Mouse (Mus musculus) midbrain, postnatal 0 days (tissue): ENCODE data around the gene Trio. TPM values are rescaled to one million over a fixed set of nuclear protein-coding genes. Genes with fewer than 3 reads are reported as not detected.

Experiments
- ATAC-seq: fragments of 200-750 bp; cut with Nextera tagmentation; 2 replicates; pipeline ENCODE4 v1.8.0; 2017; ENCODE audit warnings: moderate number of reproducible peaks, mild to moderate bottlenecking, moderate TSS enrichment, moderate library complexity; ENCODE audit not compliant: low FRiP score
- DNase-seq: peaks from one replicate; pipeline ENCODE4 v3.0.0-alpha.2; 2015; ENCODE audit warnings: low spot score
- H3K27ac ChIP-seq: fragments of 300-500 bp; sonication (generic); 2 replicates; pipeline ENCODE4 v1.5.1; 2014; ENCODE audit warnings: low read depth, mild to moderate bottlenecking, low read length, mixed read lengths
- H3K27me3 ChIP-seq: fragments of 300-500 bp; sonication (generic); 2 replicates; pipeline ENCODE4 v1.6.1; 2014; ENCODE audit warnings: low read length, control low read depth, mixed read lengths; ENCODE audit not compliant: insufficient read depth
- H3K36me3 ChIP-seq: fragments of 300-500 bp; sonication (generic); 2 replicates; pipeline ENCODE4 v1.6.1; 2014; ENCODE audit warnings: low read length, control low read depth, mixed read lengths; ENCODE audit not compliant: insufficient read depth
- H3K4me1 ChIP-seq: fragments of 300-500 bp; sonication (generic); 2 replicates; pipeline ENCODE4 v1.6.1; 2014; ENCODE audit warnings: mild to moderate bottlenecking, control low read depth, antibody characterized with exemption, low read length, mixed read lengths; ENCODE audit not compliant: insufficient read depth
- H3K4me2 ChIP-seq: fragments of 300-500 bp; sonication (generic); 2 replicates; pipeline ENCODE4 v1.6.1; 2014; ENCODE audit warnings: low read depth, mild to moderate bottlenecking, low read length, mixed read lengths; ENCODE audit not compliant: poor library complexity, severe bottlenecking
- H3K4me3 ChIP-seq: fragments of 300-500 bp; sonication (generic); 2 replicates; pipeline ENCODE4 v1.5.1; 2014; ENCODE audit warnings: low read depth, mild to moderate bottlenecking, low read length, moderate library complexity
- H3K9ac ChIP-seq: fragments of 300-500 bp; sonication (generic); replicated peaks from 2 replicates; pipeline ENCODE4 v1.6.1; 2014; ENCODE audit warnings: mild to moderate bottlenecking, low read length, moderate library complexity, mixed read lengths; ENCODE audit not compliant: poor library complexity, severe bottlenecking
- H3K9me3 ChIP-seq: fragments of 300-500 bp; sonication (generic); 2 replicates; pipeline ENCODE4 v1.6.1; 2016; ENCODE audit warnings: low read length, control low read depth
- CTCF ChIP-seq: IDR thresholded peaks from 2 replicates; pipeline ENCODE4 v1.5.1; 2016; ENCODE audit warnings: antibody characterized with exemption, mild to moderate bottlenecking
- WGBS: fragments of 180-500 bp; shearing (Covaris S2); extraction: QIAGEN DNeasy Blood & Tissue Kit; methylation state at CpG from one replicate; pipeline ENCODE4 v1.1.7; 2014; 5-methylcytosine and 5-hydroxymethylcytosine counted together
- polyA plus RNA-seq: library from polyadenylated mRNA; unstranded; fragments of >200 nt; fragmentation: Nextera tagmentation; extraction: Ambion mirVana; gene quantifications from 2 replicates; pipeline ENCODE4 v1.2.1, GENCODE M21; 2015
- total RNA-seq: library from RNA; depleted of rRNA; stranded (reverse); fragments of >200 nt; gene quantifications from 2 replicates; pipeline ENCODE4 v1.2.3, GENCODE M21; 2014

Gene Trio
- total and polyA plus RNA-seq, 2 experiments from 2014 or later, result 23.3 to 213 TPM

GRCm38 (mm10) chr15:28051811-28052210 is 26.2 kb upstream of the Trio start:
- H3K9me3 ChIP-seq, result no peaks in the 10 kb centered on the region
- 35% methylated on average over 4 of the region's 4 CpGs for whole genome bisulfite sequencing
- H3K4me1 ChIP-seq, result 0 out of 2 replicates have a peak, but pooled peaks cover 2% of the 10 kb centered on the region
- no peak overlapping the region for H3K9ac ChIP-seq
- DNase-seq, result no peak
- no peaks in the 10 kb centered on the region for H3K36me3 ChIP-seq
- H3K27ac ChIP-seq, result no peak overlapping the region
- ATAC-seq, result no peak
- no peak for TF ChIP-seq CTCF
- H3K27me3 ChIP-seq, result no peaks in the 10 kb centered on the region
- H3K4me2 ChIP-seq, result no peak overlapping the region
- H3K4me3 ChIP-seq, result no peak overlapping the region

GRCm38 (mm10) chr15:28051104-28051625 is 25.5 kb upstream of the Trio start:
- DNase-seq (peak; percentile 94), ATAC-seq (peak; percentile 93)
- H3K9ac ChIP-seq, result no peak overlapping the region
- WGBS, result 10% methylated on average over 18 of the region's 18 CpGs
- no peaks in the 10 kb centered on the region for H3K9me3 ChIP-seq
- H3K36me3 ChIP-seq, result no peaks in the 10 kb centered on the region
- TF ChIP-seq CTCF, result no peak
- H3K4me1 ChIP-seq, result 0 out of 2 replicates have a peak, but pooled peaks cover 2% of the 10 kb centered on the region
- no peak overlapping the region for H3K4me3 ChIP-seq
- no peak overlapping the region for H3K27ac ChIP-seq
- H3K4me2 ChIP-seq, result peak overlapping the region; percentile 21; the same call in 1 of the 2 replicates
- no peaks in the 10 kb centered on the region for H3K27me3 ChIP-seq

GRCm38 (mm10) chr15:28047711-28048110 is 22.1 kb upstream of the Trio start:
- H3K4me2 ChIP-seq, result no peak overlapping the region
- ATAC-seq, result no peak
- H3K9me3 ChIP-seq, result no peaks in the 10 kb centered on the region
- H3K36me3 ChIP-seq, result no peaks in the 10 kb centered on the region
- TF ChIP-seq CTCF, result no peak
- 92% methylated on average over 3 of the region's 3 CpGs for WGBS
- H3K9ac ChIP-seq, result no peak overlapping the region
- no peak overlapping the region for H3K4me3 ChIP-seq
- DNase-seq, result no peak
- H3K27ac ChIP-seq, result no peak overlapping the region
- 0 out of 2 replicates have a peak, but pooled peaks cover 2% of the 10 kb centered on the region for H3K4me1 ChIP-seq
- H3K27me3 ChIP-seq, result no peaks in the 10 kb centered on the region

- TF ChIP-seq CTCF, result no peak
- DNase-seq (peak; percentile 12), ATAC-seq (no peak)
- H3K27me3 ChIP-seq, result no peaks in the 10 kb centered on the region; the same call in 1 of the 2 replicates
- no peak overlapping the region for H3K4me2 ChIP-seq
- H3K27ac ChIP-seq, result no peak overlapping the region
- H3K4me3 ChIP-seq, result no peak overlapping the region
- no peaks in the 10 kb centered on the region; the same call in 1 of the 2 replicates for H3K4me1 ChIP-seq
- H3K9me3 ChIP-seq, result no peaks in the 10 kb centered on the region
- no peak overlapping the region for H3K9ac ChIP-seq
- 10% methylated on average over 9 of the region's 9 CpGs for WGBS
- no peaks in the 10 kb centered on the region for H3K36me3 ChIP-seq
Measured at GRCm38 (mm10) chr15:28041158-28041865, 15.7 kb upstream of the Trio start.

- Histone ChIP-seq H3K4me2 (no peak overlapping the region), H3K9ac (no peak overlapping the region), H3K36me3 (no peaks in the 10 kb centered on the region), H3K4me1 (no peaks in the 10 kb centered on the region; the same call in 1 of the 2 replicates), H3K27me3 (no peaks in the 10 kb centered on the region; the same call in 1 of the 2 replicates), H3K4me3 (no peak overlapping the region), H3K9me3 (no peaks in the 10 kb centered on the region), H3K27ac (no peak overlapping the region)
- ATAC-seq (no peak), DNase-seq (no peak)
- WGBS, result 90% methylated on average over 6 of the region's 6 CpGs
- TF ChIP-seq CTCF, result no peak
Measured at GRCm38 (mm10) chr15:28037651-28038050, 12.0 kb upstream of the Trio start.

DNA sequence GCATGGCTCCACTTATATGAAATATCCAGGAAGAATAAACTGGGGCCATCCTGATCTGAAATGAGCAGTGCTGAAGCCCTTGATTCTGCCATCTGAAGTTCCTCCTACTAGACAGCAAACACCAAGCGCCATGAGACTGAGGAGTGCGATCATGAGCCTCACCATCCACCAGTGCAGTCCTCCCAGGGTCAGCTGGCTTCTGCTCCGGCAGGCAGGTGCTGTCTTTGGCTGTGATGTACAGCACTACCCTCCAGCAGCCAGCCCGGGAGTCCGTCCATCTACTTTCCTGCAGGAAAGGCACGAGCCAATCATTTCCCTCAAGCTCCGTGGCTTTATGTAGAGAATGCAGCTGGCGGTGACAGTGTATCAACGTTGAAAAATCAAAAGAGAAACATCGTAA is 10.0 kb upstream of the Trio start:
- no peaks in the 10 kb centered on the region for H3K4me1 ChIP-seq
- no peak for ATAC-seq
- 86% methylated on average over 10 of the region's 10 CpGs for WGBS

More for the DNA sequence above, 10.0 kb upstream of the Trio start:
- no peak for TF ChIP-seq CTCF
- H3K27me3 ChIP-seq, result no peaks in the 10 kb centered on the region
- H3K36me3 ChIP-seq, result no peaks in the 10 kb centered on the region
- H3K9me3 ChIP-seq, result no peaks in the 10 kb centered on the region
- DNase-seq, result no peak
- no peak overlapping the region for H3K4me3 ChIP-seq
- H3K27ac ChIP-seq, result no peak overlapping the region
- H3K9ac ChIP-seq, result no peak overlapping the region
- H3K4me2 ChIP-seq, result no peak overlapping the region
